Mouse (Mus musculus) erythroblast, adult 5-6 weeks (primary cell): Measurements from ENCODE around the gene Gm3127. TPM values are rescaled to one million over a fixed set of nuclear protein-coding genes. Genes with fewer than 3 reads are reported as not detected.
"Not testable (repeated sequence)": the region's sequence is repeated elsewhere in the genome, so short reads cannot be mapped to it uniquely, and the experiment has no call there.

Experiments
- ATAC-seq: replicated peaks from 2 replicates; pipeline ENCODE4 v1.8.0; 2016; ENCODE audit warnings: moderate number of reproducible peaks, mild to moderate bottlenecking, moderate TSS enrichment, inconsistent platforms; ENCODE audit not compliant: poor library complexity, low FRiP score, severe bottlenecking
- total RNA-seq, 2 experiments: library from RNA; stranded (forward) in 1 of 2; stranded (reverse) in 1 of 2; fragments of 150-400 nt in 1 of 2; fragments of 200-764, 138-1000 nt in 1 of 2; gene quantifications; 2 replicates each; pipeline versions ENCODE4 v1.2.3 to v1.2.4; 2015 to 2017; ENCODE audit warnings: low replicate concordance in 2 of 2

The Gm3127 gene
- total RNA-seq (2015; ENCODE audit: low replicate concordance) (not detected in 2 replicates), total RNA-seq (2017; ENCODE audit: low replicate concordance) (not detected in 2 replicates)

DNA sequence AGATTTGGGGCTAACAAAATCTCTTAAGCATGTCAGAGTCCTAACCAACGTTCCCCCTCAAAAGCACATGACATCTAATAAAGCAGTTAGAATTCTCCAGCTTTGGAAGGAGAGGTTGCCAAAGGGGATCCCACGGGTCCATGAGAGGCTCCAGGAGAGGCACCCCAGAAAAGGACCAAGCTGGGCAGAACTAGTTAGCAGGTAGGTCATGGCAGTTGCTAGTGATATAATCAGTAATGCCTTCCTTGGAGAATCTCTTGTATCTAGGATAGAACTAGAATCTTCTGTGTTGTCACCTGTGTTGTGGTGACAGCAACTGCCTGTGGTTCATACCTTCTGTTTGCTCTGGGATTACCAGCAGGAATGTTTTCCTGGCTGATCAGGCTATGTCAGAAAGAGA, at the start of gene Gm3127:
TSS of gene Gm3127 (plus strand) at position 301 of the 400 bp plus-strand sequence.
- ATAC-seq, result not testable (repeated sequence)

DNA sequence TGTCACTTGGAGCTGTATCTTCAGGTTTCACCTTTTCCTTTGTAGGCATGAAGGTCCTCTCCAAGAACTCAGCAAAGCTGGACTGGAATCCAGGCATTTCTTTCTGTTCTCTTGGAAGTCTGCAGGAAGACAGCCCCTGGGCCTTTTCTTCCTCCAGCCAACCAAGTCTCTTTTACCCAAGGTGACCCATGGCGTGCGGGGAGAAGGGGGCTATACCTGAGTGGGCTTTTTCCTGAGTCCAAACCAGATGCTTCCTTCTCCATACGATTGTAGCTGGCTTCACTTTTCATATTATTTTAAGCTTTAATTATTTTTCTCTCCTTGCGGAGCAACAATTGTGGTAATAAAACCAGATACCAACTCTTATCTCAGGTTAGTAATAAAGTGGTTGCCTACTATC, 23.2 kb upstream of the Gm3127 start:
- not testable (repeated sequence) for ATAC-seq

DNA sequence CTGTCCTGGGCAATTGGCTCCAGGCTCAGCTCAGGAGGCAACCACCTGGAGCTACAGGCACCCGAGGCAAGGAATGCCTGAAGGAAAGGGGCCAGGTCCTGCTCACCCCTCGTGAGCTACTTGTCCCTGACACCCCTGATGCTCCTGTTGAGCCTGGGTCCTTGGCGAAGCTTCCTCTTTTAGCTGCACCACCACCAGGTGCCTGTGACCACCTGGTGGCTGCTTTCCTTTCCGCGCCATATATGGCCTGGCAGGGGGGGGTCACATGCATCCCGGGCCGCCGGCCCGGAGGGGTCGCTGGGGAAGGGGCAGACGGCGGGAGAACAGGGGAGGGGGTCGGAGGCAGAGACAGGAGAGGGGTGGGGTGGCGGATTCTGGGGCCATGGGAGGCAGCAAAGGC, 17.2 kb downstream of the Gm3127 start:
- ATAC-seq, result not testable (repeated sequence)

DNA sequence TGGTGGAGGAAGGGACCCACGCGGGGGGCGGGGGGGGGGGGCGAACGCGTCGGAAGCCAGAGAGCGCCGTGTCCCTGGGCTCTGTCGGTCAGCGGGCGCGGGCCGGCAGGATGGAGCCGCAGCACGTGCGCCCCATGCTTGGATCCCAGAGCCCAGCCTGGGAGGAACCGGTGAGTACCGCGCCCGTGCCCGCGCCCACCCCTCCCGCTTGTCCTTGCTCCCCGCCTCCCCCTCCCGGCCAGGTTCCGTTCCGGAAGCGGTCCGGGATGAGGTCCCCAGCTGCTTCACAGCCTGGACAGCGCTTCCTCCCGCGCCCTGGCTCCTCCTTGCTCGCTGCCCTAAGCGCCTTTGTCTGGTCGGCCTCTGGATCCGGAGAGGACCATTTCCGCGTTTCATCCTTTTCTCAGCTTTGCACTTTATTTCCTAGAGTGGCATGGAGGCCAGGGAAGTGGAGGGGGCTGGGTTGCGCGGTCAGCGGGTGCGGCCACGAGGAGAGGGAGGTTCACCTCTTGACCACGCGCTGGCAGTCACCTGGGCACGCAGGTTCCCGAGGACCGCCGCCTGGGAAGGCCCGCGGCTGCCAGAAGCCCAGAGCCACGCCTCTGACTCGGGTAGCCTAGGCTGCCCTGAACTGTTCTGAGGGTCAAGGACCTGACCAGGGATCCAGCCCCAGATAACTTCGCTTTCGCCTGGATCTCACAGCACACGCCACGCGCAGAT, 17.8 kb downstream of the Gm3127 start, which contains the start of gene Gm2974:
TSS of gene Gm2974 (plus strand) at position 86 of the 720 bp plus-strand sequence.
- ATAC-seq, result not testable (repeated sequence)

DNA sequence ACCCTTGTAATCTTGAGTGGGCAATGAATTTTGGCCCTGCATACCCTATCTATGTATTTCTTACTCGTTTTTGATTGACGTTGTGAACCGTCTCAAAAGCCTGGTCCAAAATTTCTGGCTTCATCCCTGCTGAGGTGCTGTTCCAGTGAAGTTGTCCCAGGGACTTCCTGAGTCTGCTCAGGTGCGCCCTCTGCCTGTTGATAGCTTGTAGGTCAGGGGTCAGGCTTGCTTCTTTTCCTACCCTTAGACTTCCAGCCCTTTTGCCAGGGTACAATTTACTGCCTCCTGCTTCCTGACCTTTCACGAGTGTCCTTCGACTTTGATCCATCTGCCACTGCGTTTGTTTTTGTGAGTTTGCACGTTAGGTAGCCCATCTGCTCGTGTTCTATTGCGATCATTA, 18.5 kb downstream of the Gm3127 start:
- ATAC-seq, result not testable (repeated sequence)

Other genes starting within 250 kb of the Gm3127 start
- gene Gm3029, start 233.3 kb upstream of the Gm3127 start, total RNA-seq (2015; ENCODE audit: low replicate concordance), result not detected in 2 replicates
- gene Gm3029, start 233.3 kb upstream of the Gm3127 start, total RNA-seq (2017; ENCODE audit: low replicate concordance), result not detected in 2 replicates
- gene Gm3095, start 201.5 kb upstream of the Gm3127 start, total RNA-seq (2015; ENCODE audit: low replicate concordance), result not detected in 2 replicates
- not detected in 2 replicates for gene Gm3095, start 201.5 kb upstream of the Gm3127 start, total RNA-seq (2017; ENCODE audit: low replicate concordance)
- gene Gm3099, start 166.6 kb upstream of the Gm3127 start, total RNA-seq (2015; ENCODE audit: low replicate concordance), result not detected in 2 replicates
- 0.28 TPM in 1 of 2 replicates, not detected in the other for gene Gm3099, start 166.6 kb upstream of the Gm3127 start, total RNA-seq (2017; ENCODE audit: low replicate concordance)
- not detected in 2 replicates for gene Gm5796, start 141.1 kb upstream of the Gm3127 start, total RNA-seq (2015; ENCODE audit: low replicate concordance)
- gene Gm5796, start 141.1 kb upstream of the Gm3127 start, total RNA-seq (2017; ENCODE audit: low replicate concordance), result not detected in 2 replicates
- gene Gm3115, start 80.9 kb upstream of the Gm3127 start, total RNA-seq (2015; ENCODE audit: low replicate concordance), result not detected in 2 replicates
- not detected in 2 replicates for gene Gm3115, start 80.9 kb upstream of the Gm3127 start, total RNA-seq (2017; ENCODE audit: low replicate concordance)
- gene Gm8108, start 54.5 kb upstream of the Gm3127 start, total RNA-seq (2015; ENCODE audit: low replicate concordance), result not detected in 2 replicates
- not detected in 2 replicates for gene Gm8108, start 54.5 kb upstream of the Gm3127 start, total RNA-seq (2017; ENCODE audit: low replicate concordance)
- not detected in 2 replicates for gene Gm2974, start 17.5 kb downstream of the Gm3127 start, total RNA-seq (2015; ENCODE audit: low replicate concordance)
- not detected in 2 replicates for gene Gm2974, start 17.5 kb downstream of the Gm3127 start, total RNA-seq (2017; ENCODE audit: low replicate concordance)
- not detected in 2 replicates for gene Gm3138, start 84.6 kb downstream of the Gm3127 start, total RNA-seq (2015; ENCODE audit: low replicate concordance)
- gene Gm3138, start 84.6 kb downstream of the Gm3127 start, total RNA-seq (2017; ENCODE audit: low replicate concordance), result 2.2 TPM in 1 of 2 replicates, not detected in the other
- not detected in 2 replicates for gene Gm3149, start 152.3 kb downstream of the Gm3127 start, total RNA-seq (2015; ENCODE audit: low replicate concordance)
- gene Gm3149, start 152.3 kb downstream of the Gm3127 start, total RNA-seq (2017; ENCODE audit: low replicate concordance), result not detected in 2 replicates
- not detected in 2 replicates for gene 2610042L04Rik, start 169.7 kb downstream of the Gm3127 start, total RNA-seq (2015; ENCODE audit: low replicate concordance)
- gene 2610042L04Rik, start 169.7 kb downstream of the Gm3127 start, total RNA-seq (2017; ENCODE audit: low replicate concordance), result not detected in 2 replicates
- not detected in 2 replicates for gene Gm3159, start 232.5 kb downstream of the Gm3127 start, total RNA-seq (2015; ENCODE audit: low replicate concordance)
- not detected in 2 replicates for gene Gm3159, start 232.5 kb downstream of the Gm3127 start, total RNA-seq (2017; ENCODE audit: low replicate concordance)